ENCODE assay signal across 10 mouse cellular contexts in genomic region chr1:180830588-180831346, GRCm38 (mm10). TPM values are rescaled to one million over a fixed set of nuclear protein-coding genes. Genes with fewer than 3 reads are reported as not detected.
A peak's percentile ranks its signal among the peaks of the same experiment; 100 is the strongest.
DNase-seq lines count a peak whose midpoint lies in the region; ATAC-seq and TF ChIP-seq lines count a peak whose summit lies in the region.
"Had no signal": no experiment of that assay in that cellular context is flagged by ENCODE, and none has a peak within 500 bp of the region (broad histone marks: within the 10 kb centered on the region; RNA-seq: fewer than 3 reads in every experiment).

No protein-coding gene starts in this region.

- H3K79me3 ChIP-seq in C2C12 (ENCODE audit: low read depth): no peaks in the 10 kb centered on the region

- H3K27me3 ChIP-seq in kidney, embryonic 14.5 days (ENCODE audit: control insufficient read depth, insufficient read depth, low read length): no peaks in the 10 kb centered on the region
- H3K27me3 ChIP-seq in kidney, adult 2 months (replicated peaks; ENCODE audit: control insufficient read depth, insufficient read depth, low read length): no peaks in the 10 kb centered on the region
- H3K27me3 ChIP-seq in C2C12 (ENCODE audit: control insufficient read depth, insufficient read depth, insufficient read length) (no peaks in the 10 kb centered on the region), MEL (ENCODE audit: control insufficient read depth in 1 of 2, insufficient read depth in 2 of 2, low read length in 2 of 2) (peaks cover 0 to 5% of the 10 kb centered on the region in 2 experiments; a peak in 3 of 4 replicates)
- H3K27me3 ChIP-seq in liver, embryonic 13.5 days: no peaks in the 10 kb centered on the region
- H3K27me3 ChIP-seq: Patski had no signal

- no peaks in the 10 kb centered on the region for H3K79me2 ChIP-seq in C2C12 (ENCODE audit: control insufficient read depth, insufficient read depth)
- H3K79me2 ChIP-seq in MEL (ENCODE audit: control insufficient read depth, insufficient read depth, low read length, poor library complexity): no peaks in the 10 kb centered on the region

- WGBS in kidney, embryonic 14.5 days: 25% methylated on average over 14 of the region's 14 CpGs
- WGBS in kidney, adult 2 months: 27% methylated on average over 14 of the region's 14 CpGs
- WGBS in liver, embryonic 13.5 days (ENCODE audit: insufficient replicate concordance): 64% methylated on average over 14 of the region's 14 CpGs

- H3K4me2 ChIP-seq in kidney, embryonic 14.5 days (replicated peaks; ENCODE audit: low read depth, low read length): peak overlapping the region; percentile 2; the same call in 1 of the 2 replicates
- H3K4me2 ChIP-seq in liver, embryonic 13.5 days: peak overlapping the region; percentile 60

- no peak for TF ChIP-seq RAD21 in MEL (IDR thresholded peaks at IDR 0.05; ENCODE audit: low read depth, low read length)

- peaks cover 9% of the 10 kb centered on the region; the same call in 1 of the 2 replicates for H3K4me1 ChIP-seq in kidney, embryonic 14.5 days (ENCODE audit: control insufficient read depth, insufficient read depth, low read length)
- no peaks in the 10 kb centered on the region for H3K4me1 ChIP-seq in kidney, adult 2 months (ENCODE audit: control insufficient read depth, insufficient read depth, low read length)
- H3K4me1 ChIP-seq in MEL (ENCODE audit: control insufficient read depth in 1 of 2, insufficient read depth in 2 of 2, low read length in 2 of 2): peaks cover 0 to 33% of the 10 kb centered on the region in 2 experiments; a peak in 3 of 4 replicates
- peaks cover 42% of the 10 kb centered on the region for H3K4me1 ChIP-seq in liver, embryonic 13.5 days (replicated peaks)

- H3K9me3 ChIP-seq in kidney, embryonic 14.5 days (ENCODE audit: control insufficient read depth, low read length): no peaks in the 10 kb centered on the region
- H3K9me3 ChIP-seq in MEL (replicated peaks; ENCODE audit: insufficient read depth, low read length): no peaks in the 10 kb centered on the region
- H3K9me3 ChIP-seq in liver, embryonic 13.5 days (replicated peaks): no peaks in the 10 kb centered on the region

- H3K27ac ChIP-seq in kidney, embryonic 14.5 days (ENCODE audit: low read depth, low read length): no peak overlapping the region
- H3K27ac ChIP-seq in kidney, adult 2 months (ENCODE audit: insufficient read depth, low read depth, low read length): no peak overlapping the region
- H3K27ac ChIP-seq in MEL (ENCODE audit: control insufficient read depth, low read depth, low read length): no peak overlapping the region
- peak overlapping the region; percentile 80; the same call in 1 of the 2 replicates for H3K27ac ChIP-seq in liver, embryonic 13.5 days

- peak; percentile 36; the same call in 1 of the 2 replicates for ATAC-seq in kidney, embryonic 14.5 days (ENCODE audit: low FRiP score, low TSS enrichment)
- no peak for ATAC-seq in liver, embryonic 13.5 days (ENCODE audit: low read depth)
- ATAC-seq: Patski had no signal

- H3K9ac ChIP-seq in kidney, embryonic 14.5 days (ENCODE audit: low read depth, low read length): no peak overlapping the region
- H3K9ac ChIP-seq in MEL (ENCODE audit: control insufficient read depth, low read depth, low read length, poor library complexity, severe bottlenecking): peak overlapping the region; percentile 42; the same call in 1 of the 2 replicates
- peak overlapping the region; percentile 44; the same call in 1 of the 2 replicates for H3K9ac ChIP-seq in liver, embryonic 13.5 days

- H3K36me3 ChIP-seq in kidney, embryonic 14.5 days (ENCODE audit: control insufficient read depth, insufficient read depth, low read length): no peaks in the 10 kb centered on the region
- no peaks in the 10 kb centered on the region for H3K36me3 ChIP-seq in kidney, adult 2 months (ENCODE audit: control insufficient read depth, insufficient read depth, low read length)
- no peaks in the 10 kb centered on the region for H3K36me3 ChIP-seq in C2C12 (ENCODE audit: control insufficient read depth, insufficient read depth)
- peaks cover 0 to 12% of the 10 kb centered on the region in 2 experiments; a peak in 2 of 4 replicates for H3K36me3 ChIP-seq in MEL (ENCODE audit: control insufficient read depth in 1 of 2, insufficient read depth in 2 of 2, low read length in 2 of 2)
- H3K36me3 ChIP-seq in liver, embryonic 13.5 days: no peaks in the 10 kb centered on the region

- no peak for TF ChIP-seq EP300 in MEL (IDR thresholded peaks at IDR 0.05; ENCODE audit: low read depth in 1 of 2, low read length in 2 of 2)

- no peak for TF ChIP-seq POLR2A in kidney, adult 2 months (IDR thresholded peaks at IDR 0.05; ENCODE audit: low read depth, low read length)
- TF ChIP-seq POLR2A in MEL (IDR thresholded peaks at IDR 0.05; ENCODE audit: control insufficient read depth in 1 of 2, insufficient read depth in 1 of 2, low read depth in 1 of 2, low read length in 2 of 2, poor library complexity in 1 of 2): no peak

- no peak for DNase-seq in kidney, adult 2 months
- DNase-seq in MEL (ENCODE audit: low read depth, low spot score): no peak
- no peak for DNase-seq in liver, embryonic 13.5 days
- DNase-seq in ovary, postnatal 36 days (ENCODE audit: low spot score): no peak
- no peak for DNase-seq in frontal cortex, postnatal 10 days (ENCODE audit: low spot score in 2 of 2)
- DNase-seq: cerebellum, postnatal 10 days; gastrocnemius, postnatal 10 days had no signal

- no peak for TF ChIP-seq CTCF in kidney, adult 2 months (conservative IDR thresholded peaks at IDR 0.05; ENCODE audit: insufficient read depth, insufficient read length, low read depth, low read length)
- TF ChIP-seq CTCF in C2C12 (IDR thresholded peaks at IDR 0.05; ENCODE audit: control insufficient read depth, insufficient read depth, insufficient read length): no peak
- no peak for TF ChIP-seq CTCF in MEL (IDR thresholded peaks at IDR 0.05 in 2 of 3, conservative IDR thresholded peaks at IDR 0.05 in 1 of 3; ENCODE audit: control insufficient read depth in 1 of 3, insufficient read depth in 1 of 3, low read depth in 2 of 3, low read length in 3 of 3, poor library complexity in 1 of 3, severe bottlenecking in 1 of 3)

- H3ac ChIP-seq in C2C12 (ENCODE audit: control insufficient read depth, insufficient read length, low read depth): no peak overlapping the region

- no peak overlapping the region for H3K4me3 ChIP-seq in kidney, embryonic 14.5 days (ENCODE audit: low read length)
- no peak overlapping the region for H3K4me3 ChIP-seq in kidney, adult 2 months (ENCODE audit: insufficient read depth, low read depth, low read length)
- H3K4me3 ChIP-seq in C2C12 (ENCODE audit: insufficient read depth, poor library complexity, severe bottlenecking): no peak overlapping the region
- peak overlapping the region; percentile 1 to 38; a peak in 2 of 4 replicates for H3K4me3 ChIP-seq in MEL (ENCODE audit: control insufficient read depth in 1 of 2, insufficient read depth in 1 of 2, low read depth in 2 of 2, low read length in 2 of 2)
- H3K4me3 ChIP-seq in liver, embryonic 13.5 days (replicated peaks): peak overlapping the region; percentile 6; the same call in 1 of the 2 replicates

TF ChIP-seq in C2C12, 6 proteins besides CTCF, POLR2A, EP300 and RAD21:
- TF ChIP-seq CEBPB (IDR thresholded peaks at IDR 0.05; ENCODE audit: low read depth) (peak; percentile 72), MYOG (IDR thresholded peaks at IDR 0.05; ENCODE audit: control insufficient read depth, extremely low read depth, insufficient read length) (no peak)

TF ChIP-seq in MEL, 35 proteins besides CTCF, POLR2A, EP300 and RAD21:
- TF ChIP-seq POLR2AphosphoS5 (IDR thresholded peaks at IDR 0.05; ENCODE audit: borderline replicate concordance, low read depth, low read length): no peak
- no peak for TF ChIP-seq SMC3 (IDR thresholded peaks at IDR 0.05; ENCODE audit: low read depth, low read length)
- TF ChIP-seq TBP (IDR thresholded peaks at IDR 0.05; ENCODE audit: low read depth, low read length): no peak
- TF ChIP-seq ZKSCAN1 (IDR thresholded peaks at IDR 0.05; ENCODE audit: low read depth, low read length): no peak
- TF ChIP-seq USF2 (IDR thresholded peaks at IDR 0.05; ENCODE audit: borderline replicate concordance in 1 of 2, insufficient read depth in 1 of 2, low read depth in 1 of 2, low read length in 2 of 2): no peak
- no peak for TF ChIP-seq BHLHE40 (IDR thresholded peaks at IDR 0.05; ENCODE audit: borderline replicate concordance, low read depth, low read length)
- TF ChIP-seq TAL1 (IDR thresholded peaks at IDR 0.05; ENCODE audit: low read length): no peak
- no peak for TF ChIP-seq E2F4 (IDR thresholded peaks at IDR 0.05; ENCODE audit: borderline replicate concordance, low read depth, low read length)
- TF ChIP-seq MYC (IDR thresholded peaks at IDR 0.05; ENCODE audit: low read depth, low read length): no peak

RNA-seq across cellular contexts. Expression of gene H3f3a, which starts 17.0 kb away (rescaled TPM):
- polyA plus RNA-seq in kidney, embryonic 14.5 days (2014; fragmentation: Nextera tagmentation; extraction: Ambion mirVana): 2,845 and 3,531 TPM in 2 replicates
- polyA plus RNA-seq in kidney, adult 2 months (2012; rRNA removed): 324 and 348 TPM in 2 replicates
- 570 TPM for polyA plus RNA-seq in C2C12 (2012; fragmentation: generic; extraction: Trizol)
- total RNA-seq in MEL (2012; rRNA removed): 573 and 574 TPM in 2 replicates
- 100 to 1,000 TPM; 265 to 903 TPM for polyA plus RNA-seq in MEL (2012; ENCODE audit: insufficient read depth in 1 of 2, insufficient read length in 2 of 2, low read depth in 1 of 2, low replicate concordance in 2 of 2, missing spikeins in 1 of 2)
- 2,174 and 2,523 TPM in 2 replicates for polyA plus RNA-seq in liver, embryonic 13.5 days (2015; fragmentation: Nextera tagmentation; extraction: Ambion mirVana)

RNA-seq across cellular contexts. Expression of gene Sde2, which starts 20.2 kb away (rescaled TPM):
- polyA plus RNA-seq in kidney, embryonic 14.5 days (2014; fragmentation: Nextera tagmentation; extraction: Ambion mirVana): 32.9 and 39.6 TPM in 2 replicates
- polyA plus RNA-seq in kidney, adult 2 months (2012; rRNA removed): 6.2 and 8.4 TPM in 2 replicates
- 17.7 TPM for polyA plus RNA-seq in C2C12 (2012; fragmentation: generic; extraction: Trizol)
- total RNA-seq in MEL (2012; rRNA removed): 31.4 and 35.5 TPM in 2 replicates
- polyA plus RNA-seq in MEL (2012; ENCODE audit: insufficient read depth in 1 of 2, insufficient read length in 2 of 2, low read depth in 1 of 2, low replicate concordance in 2 of 2, missing spikeins in 1 of 2): 10 to 100 TPM in 1 of 2 experiments, not detected in 1; 48.0 TPM
- polyA plus RNA-seq in liver, embryonic 13.5 days (2015; fragmentation: Nextera tagmentation; extraction: Ambion mirVana): 25.1 and 29.7 TPM in 2 replicates

Comparison
In these comparisons a context has a peak if more than half of its experiments do, and no peak if none do; other contexts are left out.
1. H3K4me3 ChIP-seq: peak in MEL (2 of 2) and liver, embryonic 13.5 days (single experiment); none in kidney, embryonic 14.5 days (single experiment), kidney, adult 2 months (single experiment) and C2C12 (single experiment).